Comparison of ENCODE assay signal across 8 mouse cellular contexts in the genomic region with DNA sequence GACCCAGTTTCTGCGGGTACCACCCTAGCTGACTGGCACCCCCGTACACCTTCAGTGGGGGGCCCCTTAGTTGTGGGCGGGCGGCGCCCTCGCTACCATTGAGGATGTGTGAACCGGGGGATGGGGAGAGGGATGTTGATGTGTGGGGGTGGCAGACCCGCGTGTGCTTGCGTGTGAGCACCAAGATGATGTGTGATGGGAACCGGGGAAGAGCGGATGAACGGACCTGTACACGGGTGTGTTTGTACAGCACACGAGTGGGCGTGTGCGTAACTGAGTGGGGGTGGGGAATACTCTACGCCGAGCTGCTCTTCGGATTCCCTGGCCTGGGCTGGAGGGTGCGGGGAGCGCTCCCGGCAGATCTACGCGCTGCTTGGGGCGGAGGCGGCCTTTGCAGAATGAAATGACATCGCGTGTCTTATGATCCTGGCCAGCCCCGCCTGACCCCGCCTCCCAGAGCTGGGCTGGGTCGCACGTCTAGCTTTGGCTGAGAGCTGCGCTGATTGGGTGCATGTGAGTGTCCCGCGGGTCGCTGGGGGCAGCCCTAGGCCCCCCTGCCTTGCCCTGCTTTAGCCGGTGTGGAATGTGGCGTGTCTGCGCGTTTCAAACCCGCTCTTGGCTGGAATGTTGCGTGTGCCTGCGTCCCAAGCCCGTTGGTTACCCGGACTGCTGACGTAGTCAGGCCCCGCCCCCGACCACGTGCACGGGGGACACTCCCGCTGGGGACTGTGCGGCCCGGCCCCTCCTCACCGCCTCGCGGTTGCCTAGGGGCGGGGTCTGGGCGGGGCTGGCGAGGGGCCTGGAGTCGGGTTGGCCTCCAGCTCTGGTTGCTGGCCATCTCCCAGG. TPM values are rescaled to one million over a fixed set of nuclear protein-coding genes. Genes with fewer than 3 reads are reported as not detected.
DNase-seq lines count a peak whose midpoint lies in the region; ATAC-seq and TF ChIP-seq lines count a peak whose summit lies in the region.

No protein-coding gene starts in this region.

- peak overlapping the region; percentile 91 for H3K4me2 ChIP-seq in forebrain, embryonic 13.5 days
- H3K4me2 ChIP-seq in liver, postnatal 0 days (ENCODE audit: low read depth, low read length) = peak overlapping the region; percentile 89
- H3K4me2 ChIP-seq in neural tube, embryonic 14.5 days (ENCODE audit: low read depth, low read length) = peak overlapping the region; percentile 76

- H3K27me3 ChIP-seq in E14TG2a.4 (ENCODE audit: insufficient read depth, low read length) = no peaks in the 10 kb centered on the region
- no peaks in the 10 kb centered on the region; the same call in 1 of the 2 replicates for H3K27me3 ChIP-seq in forebrain, embryonic 13.5 days
- no peaks in the 10 kb centered on the region for H3K27me3 ChIP-seq in liver, postnatal 0 days (ENCODE audit: insufficient read depth, low read length)
- no peaks in the 10 kb centered on the region for H3K27me3 ChIP-seq in neural tube, embryonic 14.5 days (ENCODE audit: control insufficient read depth, insufficient read depth, low read length)

- DNase-seq in c-Kit-positive CD71-positive TER-119-positive erythroid progenitor cells, embryonic 14.5 days (ENCODE audit: low spot score) = peak; percentile 96
- peak; percentile 100 for DNase-seq in heart, postnatal 10 days
- DNase-seq in large intestine, adult 2 months (ENCODE audit: low read depth, low spot score) = peak; percentile 92
- DNase-seq in liver, postnatal 0 days = peak; percentile 100
- peak; percentile 99 for DNase-seq in testis, postnatal 10 days (ENCODE audit: low spot score)

- peak; percentile 73 for ATAC-seq in forebrain, embryonic 13.5 days
- peak; percentile 70 for ATAC-seq in liver, postnatal 0 days
- peak; percentile 68 for ATAC-seq in neural tube, embryonic 14.5 days (ENCODE audit: low read depth)

- H3K36me3 ChIP-seq in E14TG2a.4 (ENCODE audit: insufficient read depth, low read length) = peaks cover 47% of the 10 kb centered on the region
- no peaks in the 10 kb centered on the region for H3K36me3 ChIP-seq in forebrain, embryonic 13.5 days (ENCODE audit: poor library complexity, severe bottlenecking)
- H3K36me3 ChIP-seq in liver, postnatal 0 days (replicated peaks; ENCODE audit: insufficient read depth, low read length) = peaks cover 4% of the 10 kb centered on the region; the same call in 1 of the 2 replicates
- no peaks in the 10 kb centered on the region for H3K36me3 ChIP-seq in neural tube, embryonic 14.5 days (ENCODE audit: control insufficient read depth, insufficient read depth, low read length)

- H3K4me3 ChIP-seq in E14TG2a.4 (replicated peaks; ENCODE audit: low read length) = peak overlapping the region; percentile 100
- peak overlapping the region; percentile 97 for H3K4me3 ChIP-seq in forebrain, embryonic 13.5 days
- H3K4me3 ChIP-seq in liver, postnatal 0 days (ENCODE audit: low read depth, low read length) = peak overlapping the region; percentile 85
- peak overlapping the region; percentile 96 for H3K4me3 ChIP-seq in neural tube, embryonic 14.5 days (ENCODE audit: low read depth, low read length)

- peaks cover 74% of the 10 kb centered on the region for H3K4me1 ChIP-seq in E14TG2a.4 (replicated peaks; ENCODE audit: low read depth, low read length)
- H3K4me1 ChIP-seq in forebrain, embryonic 13.5 days = peaks cover 46% of the 10 kb centered on the region
- peaks cover 65% of the 10 kb centered on the region for H3K4me1 ChIP-seq in liver, postnatal 0 days (ENCODE audit: insufficient read depth)
- H3K4me1 ChIP-seq in neural tube, embryonic 14.5 days (ENCODE audit: control insufficient read depth, insufficient read depth, low read length) = peaks cover 24% of the 10 kb centered on the region

- peak overlapping the region; percentile 96 for H3K27ac ChIP-seq in forebrain, embryonic 13.5 days
- H3K27ac ChIP-seq in liver, postnatal 0 days (ENCODE audit: low read depth) = peak overlapping the region; percentile 98
- H3K27ac ChIP-seq in neural tube, embryonic 14.5 days (ENCODE audit: low read depth, low read length) = peak overlapping the region; percentile 95

- intact Hi-C loops in heart, postnatal 10 days (cut with DNase I) = no loop called here

- under 1% methylated on average over 61 of the region's 61 CpGs for WGBS in forebrain, embryonic 13.5 days
- under 1% methylated on average over 61 of the region's 61 CpGs for WGBS in large intestine, adult 2 months
- WGBS in liver, postnatal 0 days (ENCODE audit: insufficient replicate concordance) = under 1% methylated on average over 61 of the region's 61 CpGs
- WGBS in neural tube, embryonic 14.5 days = under 1% methylated on average over 59 of the region's 61 CpGs

- no peaks in the 10 kb centered on the region for H3K9me3 ChIP-seq in E14TG2a.4 (ENCODE audit: low read length)
- H3K9me3 ChIP-seq in forebrain, embryonic 13.5 days (replicated peaks) = no peaks in the 10 kb centered on the region
- H3K9me3 ChIP-seq in liver, postnatal 0 days (ENCODE audit: low read length) = no peaks in the 10 kb centered on the region
- H3K9me3 ChIP-seq in neural tube, embryonic 14.5 days (ENCODE audit: control insufficient read depth, low read length) = no peaks in the 10 kb centered on the region

- peak overlapping the region; percentile 96 for H3K9ac ChIP-seq in forebrain, embryonic 13.5 days
- H3K9ac ChIP-seq in liver, postnatal 0 days (replicated peaks) = peak overlapping the region; percentile 92
- peak overlapping the region; percentile 95 for H3K9ac ChIP-seq in neural tube, embryonic 14.5 days (replicated peaks; ENCODE audit: low read depth, low read length)

- peak; percentile 55; the same call in 1 of the 2 replicates for TF ChIP-seq EP300 in liver, postnatal 0 days (IDR thresholded peaks at IDR 0.05; ENCODE audit: low read depth)

- no peak for TF ChIP-seq CTCF in E14TG2a.4 (conservative IDR thresholded peaks at IDR 0.05; ENCODE audit: low read length)
- TF ChIP-seq CTCF in liver, postnatal 0 days (IDR thresholded peaks at IDR 0.05; ENCODE audit: low read depth) = no peak

RNA-seq across cellular contexts. Expression of a gene that starts 1.1 kb away (rescaled TPM):
- 6.8 and 8.1 TPM in 2 replicates for polyA plus RNA-seq in forebrain, embryonic 13.5 days (2015; fragmentation: Nextera tagmentation; extraction: Ambion mirVana)
- 10 to 100 TPM; 12.1 to 14.6 TPM for total RNA-seq in heart, postnatal 10 days (2021)
- 10.9 and 11.8 TPM in 2 replicates for polyA plus RNA-seq in large intestine, adult 2 months (2012; rRNA removed)
- 1.3 and 1.4 TPM in 2 replicates for polyA plus RNA-seq in liver, postnatal 0 days (2015; fragmentation: Nextera tagmentation; extraction: Ambion mirVana)
- polyA plus RNA-seq in neural tube, embryonic 14.5 days (2014; fragmentation: Nextera tagmentation; extraction: Ambion mirVana) = 7.6 and 9.4 TPM in 2 replicates

Comparison
In these comparisons a context has a peak if more than half of its experiments do, and no peak if none do; other contexts are left out.
1. Peak in every context shown above with its lines: DNase-seq, ATAC-seq, H3K4me3 ChIP-seq and H3K27ac ChIP-seq.